Mouse (Mus musculus) 416B (cell line): Measurements from ENCODE around the gene Acot5.
A peak's percentile ranks its signal among the peaks of the same experiment; 100 is the strongest.
"Not testable (repeated sequence)": the region's sequence is repeated elsewhere in the genome, so short reads cannot be mapped to it uniquely, and the experiment has no call there.

Source experiments
- DNase-seq: peaks from one replicate; pipeline ENCODE4 v3.0.0; 2011; ENCODE audit warnings: low read depth

Gene Acot5

DNA sequence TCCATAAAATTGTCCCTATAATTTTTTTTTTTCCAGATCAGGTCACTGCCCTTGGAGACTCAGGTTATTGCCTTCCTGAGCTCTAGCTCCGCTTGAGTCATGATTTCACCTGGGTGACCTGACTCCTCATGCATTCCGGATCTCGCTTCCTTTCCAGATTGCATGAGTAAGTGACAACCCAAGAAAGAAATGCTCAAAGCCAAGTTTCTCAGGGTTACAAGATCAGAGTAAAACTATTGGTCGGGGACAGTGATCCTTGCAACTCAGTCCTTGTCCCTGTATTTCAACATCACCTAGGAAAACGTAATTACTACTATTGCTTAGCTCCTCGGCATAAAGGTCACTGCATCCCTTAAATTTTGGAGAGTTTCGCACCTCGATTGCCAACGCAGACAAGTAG, at the start of gene Acot5:
Gene Acot5, plus strand, starts transcription at position 340 of the 400 bp plus-strand sequence.
- DNase-seq = no peak

DNA sequence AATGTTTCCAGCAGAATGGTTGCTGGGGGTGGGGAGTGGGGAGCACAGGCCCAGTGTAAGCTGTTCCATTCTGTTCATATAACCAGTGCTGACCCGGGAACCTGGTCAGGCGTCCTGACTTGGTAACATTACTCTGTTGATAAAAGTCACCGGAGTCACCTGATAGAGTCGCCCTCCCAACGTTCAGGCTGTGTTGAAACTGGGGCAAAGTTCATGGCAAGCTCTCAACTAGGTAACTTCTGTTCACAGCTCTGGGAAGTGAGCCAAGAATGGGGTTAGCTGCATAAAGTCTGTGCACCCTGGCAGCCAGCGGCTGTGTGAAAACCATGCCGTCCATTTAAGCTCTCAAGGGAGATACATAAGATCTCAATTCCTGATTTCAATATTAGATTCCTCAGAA, 48.6 kb upstream of the Acot5 start:
- DNase-seq = peak; percentile 95

DNA sequence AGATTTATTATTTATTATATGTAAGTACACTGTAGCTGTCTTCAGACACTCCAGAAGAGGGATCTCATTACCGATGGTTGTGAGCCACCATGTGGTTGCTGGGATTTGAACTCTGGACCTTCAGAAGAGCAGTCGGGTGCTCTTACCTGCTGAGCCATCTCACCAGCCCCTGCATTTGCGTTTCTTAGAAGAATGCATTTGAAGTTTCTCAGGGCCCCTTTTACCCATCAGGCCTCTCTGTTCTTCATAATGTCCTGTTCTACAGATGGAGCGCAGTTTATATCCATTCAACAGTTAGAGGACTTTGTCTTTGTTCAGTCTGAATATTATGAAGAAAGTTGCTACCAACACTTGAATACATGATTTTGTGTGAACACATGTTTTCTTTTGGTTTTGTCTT, 46.9 kb upstream of the Acot5 start:
- DNase-seq = not testable (repeated sequence)

DNA sequence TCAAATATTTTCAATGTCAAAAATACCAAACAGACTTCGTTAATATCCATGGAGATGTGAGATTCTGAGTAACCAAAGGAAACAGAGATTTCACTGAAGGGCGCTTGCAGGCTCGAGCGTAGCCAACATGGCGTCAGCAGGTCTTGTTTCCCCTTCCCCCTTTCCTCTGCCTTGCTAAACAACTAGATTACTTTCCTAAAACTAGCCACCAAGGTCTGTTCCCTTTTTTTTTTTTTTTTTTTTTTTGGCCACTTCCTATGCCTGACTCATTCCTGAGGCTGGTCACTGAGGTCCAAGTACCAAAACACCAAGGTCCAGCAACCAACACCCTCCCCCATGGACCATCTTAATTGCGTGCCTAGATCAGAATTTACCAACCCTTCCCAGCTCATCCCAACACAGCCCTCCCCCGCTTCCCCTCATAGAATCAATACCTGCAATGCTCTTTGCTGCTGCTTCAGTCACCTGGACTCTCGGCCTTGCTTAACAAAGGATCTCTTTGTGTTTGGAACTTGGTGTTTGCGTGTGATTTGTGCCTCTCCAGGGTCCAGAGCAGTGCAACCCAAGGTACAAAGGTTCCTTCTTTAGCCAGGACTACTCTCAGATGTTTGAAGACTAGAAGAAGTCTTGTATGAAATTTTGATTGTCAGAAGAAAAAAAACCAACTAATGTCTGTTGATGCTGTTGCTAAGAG, 45.9 kb upstream of the Acot5 start:
- peak; percentile 82 for DNase-seq

DNA sequence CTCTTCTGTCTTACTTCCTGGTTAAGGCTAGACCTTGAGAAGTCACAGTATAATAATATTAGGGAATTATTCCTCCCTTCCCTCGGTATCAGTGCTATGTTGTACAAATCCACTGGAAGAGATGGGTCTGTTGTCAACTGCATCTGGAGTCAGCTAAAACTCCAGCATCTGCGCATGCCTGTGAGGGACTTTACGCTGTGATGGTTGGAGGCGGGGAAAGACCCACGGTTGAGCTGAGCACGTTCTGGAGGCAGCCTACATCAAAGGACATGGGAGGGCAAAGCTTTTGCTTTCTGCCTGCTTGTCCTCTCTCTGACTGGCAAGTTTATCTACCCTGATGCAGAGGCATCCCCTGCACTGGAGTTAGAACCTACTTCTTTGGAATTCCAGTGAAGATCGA, 43.2 kb upstream of the Acot5 start:
- DNase-seq = no peak

DNA sequence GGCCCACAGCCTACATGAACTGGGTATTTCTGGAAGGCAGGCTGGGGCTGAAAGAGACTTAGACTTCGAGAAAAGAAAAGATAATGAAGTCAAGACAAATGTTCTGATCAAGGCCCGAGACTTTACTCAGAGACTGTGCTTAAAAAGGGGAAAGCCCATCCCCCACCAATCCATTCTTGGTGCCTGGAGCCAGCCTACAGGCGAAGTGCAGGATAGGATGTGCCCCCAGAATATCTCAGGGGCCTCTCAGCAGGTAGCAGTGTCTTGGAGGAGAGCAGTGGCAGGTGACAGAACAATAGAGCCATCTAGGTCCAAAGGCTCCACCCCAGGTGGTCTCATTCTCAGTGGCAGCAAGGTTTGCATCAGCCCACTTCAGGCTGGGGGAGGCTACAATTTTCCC, 40.8 kb upstream of the Acot5 start:
- not testable (repeated sequence) for DNase-seq

DNA sequence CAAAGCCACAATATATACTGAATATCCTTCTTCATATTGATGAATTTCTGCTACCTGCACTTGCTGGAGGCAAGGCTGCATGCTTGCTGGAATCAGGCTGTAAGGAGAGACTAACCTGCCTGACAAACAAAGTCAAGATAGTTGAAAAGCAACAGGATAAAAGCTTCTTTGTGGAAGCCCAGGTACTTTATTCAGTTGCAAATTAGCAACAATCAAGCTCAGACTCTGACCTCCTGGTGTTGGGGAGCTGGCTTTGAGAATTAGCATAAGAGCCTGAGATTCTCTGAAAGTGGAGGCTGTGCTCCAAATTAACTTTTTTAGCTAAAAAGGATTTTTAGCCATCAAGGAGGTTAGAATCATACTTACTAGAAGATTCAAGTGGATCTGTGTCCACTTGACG, 40.1 kb upstream of the Acot5 start:
- not testable (repeated sequence) for DNase-seq

DNA sequence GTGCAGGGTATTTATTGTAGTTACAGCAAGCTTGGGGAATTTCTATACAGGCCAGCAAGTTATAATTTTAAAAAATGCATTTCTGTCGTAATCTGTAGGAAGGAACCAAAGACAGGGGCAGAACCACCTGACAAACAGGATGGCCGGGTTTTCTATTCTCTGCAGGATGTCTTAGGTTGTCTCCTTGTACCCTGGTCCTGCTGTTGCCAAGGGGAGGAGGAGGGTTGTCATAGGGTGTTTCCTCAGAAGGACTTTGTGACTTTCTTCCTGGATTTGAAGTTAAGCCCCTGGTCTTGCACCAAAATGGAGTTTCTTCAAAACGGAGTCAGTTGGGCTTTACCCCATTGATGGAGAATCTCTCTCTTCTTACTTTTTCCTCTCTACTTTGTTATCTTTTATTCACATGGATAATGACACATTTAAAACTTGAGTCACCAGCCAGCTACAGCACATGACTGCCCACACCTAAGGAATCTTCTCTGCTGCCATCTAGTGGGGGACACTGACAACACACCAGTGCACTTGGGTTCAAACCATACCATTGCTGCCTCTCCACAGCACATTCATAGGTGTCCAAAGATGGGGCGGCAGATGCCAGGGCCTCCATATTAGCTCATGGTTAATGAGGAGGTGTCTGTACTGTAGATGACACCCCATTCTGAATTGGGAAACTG, 38.3 kb upstream of the Acot5 start:
- DNase-seq = peak; percentile 89

DNA sequence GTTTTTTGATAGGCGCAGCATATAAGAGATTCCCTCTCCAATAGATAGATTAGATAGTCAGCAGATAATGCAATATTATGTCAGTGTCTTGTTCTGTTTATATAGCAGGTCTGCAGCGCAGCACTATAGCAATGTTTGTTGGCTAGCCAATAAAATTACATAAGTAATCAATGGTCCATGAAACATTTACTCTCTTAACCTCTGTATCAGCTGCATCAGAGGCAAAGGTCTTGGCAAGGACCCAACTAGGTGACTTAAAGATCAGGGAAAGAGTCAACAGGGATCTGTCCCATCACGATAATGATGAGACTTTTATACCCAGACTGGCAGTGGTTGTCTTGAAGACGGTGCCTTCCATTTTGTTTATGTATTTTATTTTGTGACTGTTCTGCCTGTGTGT, 36.3 kb upstream of the Acot5 start:
- DNase-seq = no peak

DNA sequence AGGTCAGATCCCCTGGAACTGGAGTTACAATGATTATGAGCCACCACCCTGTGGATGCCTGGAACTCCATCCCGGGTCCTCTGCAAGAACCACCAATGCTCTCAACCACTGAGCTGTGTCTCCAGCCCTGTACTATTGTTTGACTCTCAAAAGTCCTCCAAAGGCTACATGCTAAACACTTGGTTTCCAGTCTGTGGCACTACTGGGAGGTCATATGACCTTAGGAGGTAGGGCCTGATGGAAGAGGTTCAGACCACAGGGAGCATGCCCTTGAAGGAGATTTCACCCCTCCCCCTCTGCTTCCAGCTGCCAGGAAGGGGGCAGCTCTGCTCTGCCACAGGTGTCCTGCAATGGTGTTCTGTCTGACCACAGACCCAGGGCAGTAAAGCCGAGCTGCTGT, 35.8 kb upstream of the Acot5 start:
- peak; percentile 59 for DNase-seq

DNA sequence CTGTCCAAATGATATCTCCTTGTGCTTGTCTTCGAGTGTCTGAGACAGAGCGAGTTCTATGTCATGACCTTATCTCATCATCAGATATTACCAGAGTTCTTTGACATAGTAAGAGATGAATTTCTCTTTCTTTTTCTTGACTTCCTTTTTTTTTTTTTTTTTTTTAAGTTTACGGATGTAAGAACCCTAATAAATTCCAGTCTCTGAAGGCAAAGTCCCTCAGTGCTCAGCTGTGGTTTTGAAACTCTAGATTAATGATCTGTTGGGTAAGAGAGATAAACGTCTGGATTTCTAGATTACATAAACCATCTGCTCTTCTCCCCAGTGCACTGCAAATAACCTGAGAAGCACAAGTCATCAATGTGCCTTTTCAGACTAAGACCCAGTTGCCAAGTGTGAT, 35.0 kb upstream of the Acot5 start:
- DNase-seq = peak; percentile 84

DNA sequence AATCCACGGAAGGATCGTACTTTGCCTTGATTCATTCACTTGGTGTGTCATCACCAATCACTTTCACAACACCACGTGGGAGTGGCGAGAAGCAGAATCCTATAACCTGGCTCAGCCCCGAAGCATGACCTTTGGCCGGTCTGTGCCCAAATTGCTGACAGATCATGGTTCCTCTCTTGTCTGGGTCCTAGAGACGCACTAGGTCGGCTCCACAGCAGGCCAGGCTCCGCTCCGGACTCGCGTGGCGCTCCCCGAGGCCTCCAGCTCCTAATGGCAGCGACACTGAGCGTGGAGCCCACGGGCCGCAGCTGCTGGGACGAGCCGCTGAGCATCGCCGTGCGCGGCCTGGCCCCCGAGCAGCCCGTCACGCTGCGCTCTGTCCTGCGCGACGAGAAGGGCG, 30.9 kb upstream of the Acot5 start, which contains the start of gene Acot4:
Gene Acot4, plus strand, starts transcription at position 139 of the 400 bp plus-strand sequence.
- not testable (repeated sequence) for DNase-seq

DNA sequence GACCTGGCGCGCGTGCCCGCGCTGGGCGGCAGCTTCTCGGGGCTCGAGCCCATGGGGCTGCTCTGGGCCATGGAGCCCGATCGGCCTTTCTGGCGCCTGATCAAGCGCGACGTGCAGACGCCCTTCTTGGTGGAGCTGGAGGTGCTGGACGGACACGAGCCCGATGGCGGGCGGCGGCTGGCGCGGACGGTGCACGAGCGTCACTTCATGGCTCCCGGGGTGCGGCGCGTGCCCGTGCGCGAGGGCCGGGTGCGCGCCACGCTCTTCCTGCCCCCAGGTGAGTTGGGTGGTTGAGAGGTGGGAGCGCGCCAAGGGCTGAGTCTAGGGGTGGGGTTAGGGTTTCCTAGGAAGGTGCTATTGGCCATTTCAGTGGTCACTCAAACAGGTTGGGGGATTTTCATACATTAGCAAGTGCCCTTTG, 30.4 kb upstream of the Acot5 start, which contains the start of gene Gm49366:
Gene Gm49366, plus strand, starts transcription at position 245 of the 421 bp plus-strand sequence.
- DNase-seq = not testable (repeated sequence)

DNA sequence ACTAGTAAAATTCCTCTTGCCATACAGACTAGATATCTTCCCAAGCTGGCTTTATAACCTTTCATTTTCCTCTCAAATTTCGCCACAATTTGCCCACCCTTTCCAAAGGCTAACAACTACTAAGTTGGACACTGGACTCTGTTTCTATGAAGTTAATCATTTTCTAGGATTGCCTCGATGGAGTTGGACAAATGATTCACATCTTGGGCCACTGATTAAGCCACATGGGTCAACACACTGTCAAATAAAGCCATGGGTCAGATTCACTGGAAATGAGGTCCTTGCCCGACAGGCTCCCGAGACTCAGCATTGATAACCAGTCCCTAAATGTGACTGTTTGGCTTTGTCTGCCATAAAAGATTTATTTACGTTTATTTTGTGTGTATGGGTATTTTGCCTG, 26.9 kb upstream of the Acot5 start:
- no peak for DNase-seq

DNA sequence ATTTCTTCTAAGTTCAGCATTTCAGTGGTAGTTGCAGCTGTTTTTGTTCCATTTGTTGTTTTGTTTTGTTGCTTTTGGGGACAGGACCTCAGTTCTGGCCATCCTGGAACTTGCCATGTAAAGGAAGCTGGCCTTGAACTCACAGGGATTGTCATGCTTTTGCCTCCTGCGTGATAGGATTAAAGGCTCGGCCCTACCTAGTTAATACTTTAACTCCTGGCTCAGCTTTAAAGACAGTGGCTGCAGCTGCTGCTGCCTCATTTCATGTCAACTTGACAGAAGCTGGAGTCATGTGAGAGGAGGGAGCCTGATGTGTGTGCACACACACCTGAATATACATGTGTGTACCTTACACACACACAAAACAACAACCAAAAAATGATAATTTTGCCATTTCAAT, 25.1 kb upstream of the Acot5 start:
- no peak for DNase-seq

DNA sequence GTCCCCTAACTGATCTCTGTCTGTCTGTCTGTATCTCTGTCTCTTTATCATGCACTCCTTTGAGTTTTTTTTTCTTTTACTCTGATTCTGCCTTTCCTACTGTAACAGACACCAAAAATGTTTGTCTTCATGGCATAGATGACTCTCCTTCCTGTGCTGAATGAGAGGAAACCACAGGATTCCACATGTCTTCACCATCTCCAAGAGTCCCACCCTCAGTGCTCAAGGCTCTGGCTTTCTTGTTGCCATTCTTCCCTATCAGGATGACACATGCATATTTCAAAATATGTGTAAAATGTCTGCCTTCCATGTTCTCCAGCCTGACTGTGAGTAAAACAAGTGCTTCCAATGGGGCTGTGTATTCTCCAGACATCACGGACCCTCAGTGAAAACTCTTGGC, 22.2 kb upstream of the Acot5 start:
- DNase-seq = peak; percentile 56

DNA sequence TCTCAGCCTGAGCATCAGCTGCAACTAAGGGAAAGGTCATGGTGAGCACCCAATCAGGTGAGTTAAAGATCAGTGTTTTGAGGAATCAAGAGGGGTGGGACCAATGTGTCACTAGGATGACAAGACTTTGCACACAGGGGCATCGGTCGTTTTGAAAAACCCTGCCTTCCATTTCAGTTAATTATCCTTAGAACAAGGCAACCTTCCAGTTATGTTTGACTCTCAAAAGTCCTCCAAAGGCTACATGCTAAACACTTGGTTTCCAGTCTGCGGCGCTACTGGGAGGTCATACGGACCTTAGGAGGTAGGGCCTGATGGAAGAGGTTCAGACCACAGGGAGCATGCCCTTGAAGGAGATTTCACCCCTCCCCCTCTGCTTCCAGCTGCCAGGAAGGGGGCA, 18.4 kb upstream of the Acot5 start:
- not testable (repeated sequence) for DNase-seq

DNA sequence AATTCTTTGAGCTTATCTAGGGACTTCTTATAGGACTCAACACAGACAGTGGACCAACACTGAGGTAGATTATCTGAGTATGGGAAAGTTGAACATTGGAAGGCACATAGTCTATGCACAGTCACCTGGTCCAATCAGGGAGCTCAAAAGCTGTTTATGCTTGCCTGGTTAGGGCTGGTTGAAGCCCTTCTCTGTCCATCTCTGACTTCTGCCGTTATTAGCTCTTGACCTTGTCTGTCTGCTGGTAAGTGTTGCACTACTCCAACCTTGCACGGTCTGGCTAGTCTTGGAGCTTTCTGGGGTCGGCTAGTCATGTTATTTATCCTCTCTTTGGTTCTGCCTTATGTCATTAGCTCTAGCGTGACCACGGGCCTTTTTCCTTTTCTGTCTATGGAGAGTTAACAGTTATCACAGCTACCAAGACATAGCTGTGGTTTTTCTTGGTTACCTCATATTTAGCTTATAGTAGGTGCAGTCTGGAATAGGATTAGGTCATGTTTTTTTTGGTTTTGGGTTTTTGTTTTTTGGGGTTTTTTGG, 17.1 kb upstream of the Acot5 start, which contains the start of gene Acot3:
Gene Acot3, plus strand, starts transcription at position 208 of the 538 bp plus-strand sequence.
- peak; percentile 46 for DNase-seq

DNA sequence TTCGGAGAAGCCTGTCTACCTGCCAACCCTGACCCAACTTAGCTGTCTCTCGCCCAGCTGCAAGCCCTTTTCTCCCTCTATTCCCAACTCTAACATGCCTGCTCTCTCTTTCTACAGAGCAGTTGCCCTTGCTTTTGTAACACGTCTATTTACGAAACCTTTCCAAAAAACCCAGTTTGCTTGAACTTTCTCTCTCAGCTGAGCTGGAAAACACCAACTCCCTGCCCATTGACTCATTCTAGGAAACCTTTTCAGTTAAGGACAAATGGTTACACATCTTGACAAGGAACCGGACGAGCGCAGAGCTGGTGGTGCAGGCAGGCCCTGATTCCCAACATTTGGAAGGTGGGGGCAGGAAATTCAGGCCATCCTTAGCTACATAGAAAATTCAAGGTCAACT, 16.5 kb upstream of the Acot5 start:
- no peak for DNase-seq

DNA sequence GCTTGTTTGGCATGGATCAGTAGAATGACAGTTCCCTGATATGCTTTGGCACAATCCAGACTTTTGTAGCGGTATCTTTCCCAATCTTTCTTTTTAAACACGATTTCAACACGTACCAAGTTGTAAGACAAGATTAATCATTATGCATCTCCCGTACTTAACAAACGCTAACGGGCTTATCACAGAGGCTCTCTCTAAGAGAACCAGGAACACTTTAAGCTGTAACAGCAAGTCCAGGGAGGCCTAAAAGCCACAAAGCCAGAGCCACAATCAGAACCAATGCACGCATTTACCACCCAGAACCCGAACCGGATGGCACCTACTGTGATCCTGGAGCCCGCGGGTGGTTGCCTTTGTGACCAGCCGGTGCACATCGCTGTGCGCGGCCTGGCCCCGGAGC, 16.0 kb upstream of the Acot5 start:
- no peak for DNase-seq

DNA sequence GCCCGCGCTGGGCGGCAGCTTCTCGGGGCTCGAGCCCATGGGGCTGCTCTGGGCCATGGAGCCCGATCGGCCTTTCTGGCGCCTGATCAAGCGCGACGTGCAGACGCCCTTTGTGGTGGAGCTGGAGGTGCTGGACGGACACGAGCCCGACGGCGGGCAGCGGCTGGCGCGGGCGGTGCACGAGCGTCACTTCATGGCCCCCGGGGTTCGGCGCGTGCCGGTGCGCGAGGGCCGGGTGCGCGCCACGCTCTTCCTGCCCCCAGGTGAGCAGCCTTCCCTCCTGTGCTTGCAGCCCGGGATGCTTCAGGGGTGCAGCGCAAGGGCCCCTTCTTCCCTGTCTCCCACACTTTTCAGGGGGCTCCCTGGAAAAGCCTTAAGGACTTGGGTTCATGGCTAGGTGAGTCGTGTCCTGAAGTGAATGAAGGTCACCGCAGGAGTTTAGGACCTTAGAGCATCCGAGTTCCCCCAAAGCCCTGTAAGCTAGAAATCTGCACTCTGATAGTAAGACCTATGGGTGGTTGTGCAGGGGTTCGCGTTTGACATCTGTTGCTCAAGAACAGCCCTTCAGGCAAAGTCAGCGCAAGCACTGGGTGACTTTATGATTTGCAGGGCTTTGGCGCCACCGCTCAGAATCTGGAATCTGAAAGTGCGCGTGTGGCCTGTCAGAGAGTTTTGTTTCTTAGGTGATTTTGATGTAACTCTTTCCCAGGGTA, 15.3 kb upstream of the Acot5 start:
- peak; percentile 4 for DNase-seq

DNA sequence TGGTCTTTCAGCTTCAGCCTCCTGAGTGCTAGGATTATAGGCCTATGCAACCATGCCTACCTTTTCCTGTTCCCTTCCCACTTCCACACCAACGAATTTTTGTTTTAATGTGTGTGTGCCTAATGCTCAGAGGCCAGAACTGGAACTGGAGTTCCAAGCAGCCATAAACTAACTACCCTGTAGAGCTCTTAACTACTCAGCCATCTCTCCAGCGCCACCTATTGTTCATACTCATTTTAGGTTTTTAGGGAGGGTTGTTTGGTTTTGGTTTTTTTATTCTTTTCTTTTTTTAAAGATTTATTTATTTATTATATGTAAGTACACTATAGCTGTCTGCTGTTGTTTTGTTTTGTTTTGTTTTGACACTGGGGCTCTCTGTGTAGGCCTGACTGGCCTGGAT, 8.2 kb upstream of the Acot5 start:
- peak; percentile 84 for DNase-seq

DNA sequence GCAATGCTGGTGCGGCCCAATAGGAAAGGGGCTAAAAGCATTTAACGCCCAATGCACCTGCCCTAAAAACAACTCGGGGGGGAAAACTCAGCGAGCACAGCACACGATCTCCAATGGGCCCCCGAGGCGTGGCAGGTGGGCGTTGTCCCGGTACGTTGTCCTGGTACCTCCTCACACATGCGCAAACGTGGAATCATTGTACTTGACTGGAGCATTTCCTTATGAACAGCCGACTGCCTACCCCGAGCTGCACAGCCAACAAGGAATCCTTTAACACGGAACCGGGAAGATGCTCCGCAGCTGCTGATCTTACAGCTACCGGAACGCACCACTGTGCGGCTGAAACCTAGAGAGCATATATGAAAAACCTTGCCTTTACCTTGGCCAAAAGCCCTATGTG, 6.8 kb upstream of the Acot5 start:
- DNase-seq = no peak
